Mouse (Mus musculus) layer of hippocampus, adult 9-11 months (tissue): ENCODE measurements at regions not wholly inside any gene's neighbourhood (a gene's known extent, or its start where the extent isn't known, plus 50 kb on each side); places are given as distances from the start of the nearest gene placed in this dataset.
A peak's percentile ranks its signal among the peaks of the same experiment; 100 is the strongest.

Source experiments
- DNase-seq: peaks from one replicate; pipeline ENCODE4 v3.0.0; 2022

DNA sequence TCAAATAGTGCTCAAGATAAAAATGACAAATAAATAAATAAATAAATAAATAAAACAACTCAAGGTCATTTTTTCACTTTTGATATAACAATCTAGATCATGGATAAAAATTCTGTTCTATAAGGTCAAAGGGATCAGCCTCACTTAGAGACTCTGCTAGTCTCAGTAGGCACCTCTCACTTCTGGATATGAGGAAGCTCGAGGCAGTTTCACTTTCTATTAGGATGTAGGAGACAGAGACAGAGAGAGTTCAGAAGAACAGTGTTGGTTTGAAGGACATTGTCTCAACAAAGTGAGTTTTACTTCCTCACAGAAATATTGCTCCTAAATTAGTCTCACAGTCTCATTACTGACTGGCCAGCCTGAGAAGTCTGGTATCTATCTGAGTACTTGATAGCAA lies 458.9 kb downstream of the Trib2 start:
- DNase-seq, result no peak

GRCm38 (mm10) chr12:15320697-15321449 lies 495.8 kb downstream of the Trib2 start:
- no peak for DNase-seq

DNA sequence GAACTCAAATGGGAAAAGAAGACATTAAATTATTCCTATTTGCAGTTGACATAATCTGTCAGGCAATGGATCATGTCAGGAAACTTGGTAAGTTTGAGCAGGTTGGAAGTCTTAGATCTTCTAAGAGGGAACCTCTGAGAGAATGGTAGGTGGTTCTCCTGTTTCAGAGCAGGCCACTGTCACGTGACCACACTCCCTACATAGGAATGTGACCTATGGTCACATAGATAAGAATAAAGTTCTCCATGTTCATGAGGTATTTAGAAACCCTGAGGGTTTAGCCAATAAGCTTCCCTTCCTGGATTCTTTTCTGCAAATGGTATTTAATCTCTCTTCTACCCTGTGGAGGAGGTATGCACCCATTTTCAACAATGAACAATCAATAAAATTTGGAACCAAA lies 497.1 kb downstream of the Trib2 start:
- no peak for DNase-seq

DNA sequence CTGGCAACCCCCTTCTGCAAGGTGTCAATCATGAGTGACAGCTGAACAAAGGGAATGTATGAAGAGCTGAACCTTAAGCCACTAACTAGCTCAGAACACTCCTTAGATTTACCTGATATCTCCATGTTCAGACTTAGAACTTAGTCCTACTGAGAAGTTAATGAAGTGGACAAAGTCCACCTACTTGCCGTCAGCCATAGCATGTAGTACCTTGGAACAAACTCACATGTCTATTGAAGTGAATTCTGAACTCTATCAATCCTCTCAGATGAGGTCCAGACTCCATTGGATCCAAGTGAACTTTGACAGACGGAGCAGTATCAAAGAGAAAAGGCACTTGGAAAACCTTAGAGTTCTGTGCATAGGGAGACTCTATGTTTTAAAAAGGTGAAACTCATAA lies 521.8 kb downstream of the Trib2 start:
- no peak for DNase-seq

GRCm38 (mm10) chr12:15262165-15262564 lies 554.6 kb downstream of the Trib2 start:
- DNase-seq, result no peak

- no peak for DNase-seq
Measured at GRCm38 (mm10) chr12:15261604-15262003, 555.1 kb downstream of the Trib2 start.

- DNase-seq, result no peak
Measured at GRCm38 (mm10) chr12:15260907-15261415, 555.8 kb downstream of the Trib2 start.

GRCm38 (mm10) chr12:15244966-15245365 lies 571.8 kb downstream of the Trib2 start:
- no peak for DNase-seq

DNA sequence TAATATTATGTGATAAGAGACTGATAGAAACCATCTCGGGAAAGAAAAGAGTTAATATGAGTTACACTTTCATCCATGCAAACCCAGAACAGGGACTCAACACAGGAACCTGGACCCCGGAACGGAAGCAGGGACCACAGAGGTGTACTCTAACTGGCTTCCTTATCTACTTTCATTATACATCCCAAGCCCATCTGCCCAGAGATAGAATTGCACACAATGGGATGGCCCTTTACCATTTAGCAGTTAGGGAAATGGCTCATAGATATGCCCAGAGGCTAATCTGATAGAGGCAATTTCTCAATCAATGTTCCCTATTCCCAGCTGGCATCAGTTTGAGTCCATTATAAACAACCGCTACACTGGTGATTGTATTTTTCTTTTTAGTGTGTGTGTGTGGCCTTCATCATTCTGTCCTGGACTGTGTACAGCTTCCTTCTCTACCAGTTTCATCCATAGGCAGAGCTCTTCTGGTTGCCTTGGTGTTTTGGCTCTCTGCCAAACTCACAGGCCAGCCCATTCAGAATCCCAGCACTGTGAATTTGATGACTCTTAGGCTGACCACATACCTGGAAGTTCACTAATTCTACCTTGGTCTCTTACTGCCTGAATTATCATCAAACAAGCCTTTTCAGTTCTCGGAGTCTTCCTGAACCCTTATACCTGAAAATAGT lies 594.1 kb downstream of the Trib2 start:
- DNase-seq, result no peak

DNA sequence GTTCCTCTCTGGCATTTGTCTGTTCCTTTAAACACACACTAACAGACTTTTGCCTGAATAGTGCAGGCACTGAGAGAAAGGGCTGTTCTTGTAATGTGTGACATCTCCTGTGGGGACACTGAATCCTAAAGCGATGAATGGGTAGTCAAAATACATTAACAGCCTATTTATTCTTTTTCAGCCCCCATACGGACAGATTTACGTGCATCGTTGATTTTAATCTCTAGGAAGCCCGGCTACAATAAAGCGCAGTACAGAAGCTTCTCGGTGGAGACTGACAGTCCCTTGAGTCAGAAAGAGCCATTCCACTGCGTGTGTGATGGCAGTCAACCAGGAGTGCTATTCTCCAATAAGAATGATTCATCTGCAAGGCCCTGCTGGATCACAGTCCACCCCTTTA lies 598.2 kb downstream of the Trib2 start:
- DNase-seq, result peak; percentile 1

DNA sequence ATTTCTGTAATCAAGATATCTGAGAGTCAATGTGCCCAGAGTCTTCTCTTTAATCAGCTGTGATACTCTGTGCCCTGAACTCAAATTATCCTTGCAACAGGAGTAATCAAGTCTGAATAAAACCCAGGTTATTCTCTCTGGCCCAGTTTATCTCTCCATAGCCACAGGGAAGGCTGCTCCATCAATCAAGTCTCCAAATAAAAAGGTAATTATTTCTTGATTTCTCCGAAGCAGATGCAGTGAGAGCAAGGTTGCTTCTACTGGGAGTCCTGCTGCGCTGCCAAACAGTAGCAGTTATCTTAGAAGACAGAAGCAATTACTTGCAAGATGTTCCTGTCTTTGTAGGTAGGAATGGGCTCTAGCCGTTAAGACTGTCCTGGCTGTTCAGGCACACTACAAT lies 600.5 kb downstream of the Trib2 start:
- no peak for DNase-seq

DNA sequence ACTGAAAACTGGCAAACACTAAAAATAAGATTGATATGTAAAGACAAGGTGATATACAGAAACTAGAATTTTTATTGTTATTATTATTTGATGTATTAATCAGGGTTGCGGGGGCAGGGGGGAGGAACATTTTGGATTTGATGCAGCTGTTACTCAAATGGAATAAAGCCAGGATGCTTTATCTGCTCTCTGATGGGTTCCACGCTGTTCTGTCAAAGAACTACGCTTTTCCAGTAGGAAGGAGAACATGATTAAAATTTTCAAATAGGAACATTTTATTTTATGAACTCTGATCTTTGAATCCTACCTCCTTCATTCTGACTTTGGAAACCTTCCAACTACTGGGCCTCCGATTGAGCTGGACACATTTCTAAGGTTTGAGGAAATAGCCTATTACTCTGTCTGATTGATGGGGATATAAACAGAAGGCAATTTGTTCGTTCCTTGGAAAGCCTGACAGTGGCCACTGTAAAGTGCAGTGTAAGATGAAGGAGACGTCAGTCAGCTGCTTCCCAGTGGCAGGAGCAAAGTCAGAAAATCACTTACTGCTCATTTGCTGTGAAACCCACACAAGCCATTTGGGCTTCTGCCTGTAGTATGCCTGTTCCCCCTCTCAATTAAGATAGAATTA lies 642.2 kb downstream of the Trib2 start:
- DNase-seq, result no peak

- no peak for DNase-seq
Measured at GRCm38 (mm10) chr12:15162605-15163004, 654.1 kb downstream of the Trib2 start.

GRCm38 (mm10) chr12:15161864-15162263 lies 654.9 kb downstream of the Trib2 start:
- DNase-seq, result no peak

- DNase-seq, result no peak
Measured at GRCm38 (mm10) chr12:15160478-15160998, 656.2 kb downstream of the Trib2 start.

- no peak for DNase-seq
Measured at GRCm38 (mm10) chr12:15146398-15146797, 670.3 kb downstream of the Trib2 start.

GRCm38 (mm10) chr12:15137039-15137438 lies 679.7 kb downstream of the Trib2 start:
- no peak for DNase-seq

DNA sequence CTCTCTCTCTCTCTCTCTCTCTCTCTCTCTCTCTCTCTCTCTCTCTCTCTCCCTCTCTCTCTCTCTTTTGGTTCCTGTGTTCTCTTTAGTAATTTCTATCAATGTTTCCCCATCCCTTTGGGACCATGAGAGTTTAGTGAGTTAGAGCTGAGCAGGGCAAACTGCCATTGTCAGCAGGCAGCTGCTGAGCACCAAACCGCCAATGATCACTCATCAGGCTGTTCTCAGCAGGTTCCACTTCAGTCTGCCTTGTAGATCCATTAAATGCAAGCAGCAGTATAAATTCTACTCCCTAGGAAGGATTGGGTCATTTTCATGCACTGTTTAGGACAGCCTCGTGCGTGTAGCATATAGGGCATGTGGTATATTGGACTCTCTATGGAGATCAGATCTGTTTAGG lies 692.5 kb downstream of the Trib2 start:
- DNase-seq, result no peak

GRCm38 (mm10) chr12:15122586-15123212 lies 694.0 kb downstream of the Trib2 start:
- DNase-seq, result peak; percentile 8

DNA sequence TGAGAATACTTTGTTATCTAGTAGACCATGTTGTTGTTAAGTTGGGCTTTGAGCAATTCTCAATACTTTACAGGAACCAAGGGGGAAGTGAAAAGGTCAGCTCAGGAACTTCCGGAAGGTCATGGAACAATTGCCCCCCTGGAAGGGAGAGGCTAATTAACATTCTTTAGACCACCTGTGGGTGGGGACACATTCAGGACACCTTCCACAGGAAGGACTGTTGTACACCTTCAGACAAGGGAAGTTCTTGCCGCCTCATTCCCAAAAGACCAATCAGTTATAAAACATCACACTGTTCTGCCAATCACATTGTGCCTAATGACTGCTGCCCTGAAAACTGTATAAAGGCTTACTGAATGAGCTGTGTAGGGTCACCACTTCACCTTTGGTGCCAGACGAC lies 701.2 kb downstream of the Trib2 start:
- DNase-seq, result no peak

- DNase-seq, result no peak
Measured at GRCm38 (mm10) chr12:15114793-15115192, 701.9 kb downstream of the Trib2 start.

DNA sequence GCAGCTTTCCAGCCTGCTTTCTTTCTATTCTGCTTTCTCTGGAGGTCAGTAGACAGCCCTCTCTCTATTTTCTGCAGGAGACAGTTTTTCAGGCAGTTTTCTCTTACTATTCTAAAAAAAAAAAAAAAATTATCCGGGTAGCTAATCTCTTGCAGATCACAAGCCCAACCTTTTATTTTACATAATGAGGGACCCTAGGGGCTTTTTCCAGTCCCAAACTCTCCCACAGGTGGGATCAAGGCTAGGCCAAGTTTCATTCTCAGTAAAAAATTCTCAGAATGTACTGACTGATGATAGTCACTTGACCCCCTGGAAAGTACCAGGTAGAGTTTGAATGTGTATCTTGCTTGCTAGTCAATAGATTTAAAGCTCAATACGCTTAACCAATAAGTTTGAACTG lies 705.7 kb downstream of the Trib2 start:
- DNase-seq, result no peak

GRCm38 (mm10) chr12:15104876-15105275 lies 711.8 kb downstream of the Trib2 start:
- DNase-seq, result no peak
